ENCODE assay signal across 20 mouse cellular contexts in genomic region chr6:111510768-111511459, GRCm38 (mm10).
A peak's percentile ranks its signal among the peaks of the same experiment; 100 is the strongest.
DNase-seq lines count a peak whose midpoint lies in the region; ATAC-seq and TF ChIP-seq lines count a peak whose summit lies in the region.
"Had no signal": no experiment of that assay in that cellular context is flagged by ENCODE, and none has a peak within 500 bp of the region (broad histone marks: within the 10 kb centered on the region; RNA-seq: fewer than 3 reads in every experiment).

No protein-coding gene starts in this region.

- 74% methylated on average over 1 of the region's 1 CpGs for WGBS in midbrain, embryonic 11.5 days
- 66% methylated on average over 1 of the region's 1 CpGs for WGBS in midbrain, embryonic 10.5 days
- 23% methylated on average over 1 of the region's 1 CpGs for WGBS in neural tube, embryonic 12.5 days
- 11% methylated on average over 1 of the region's 1 CpGs for WGBS in forebrain, embryonic 14.5 days
- WGBS in midbrain, postnatal 0 days: 63% methylated on average over 1 of the region's 1 CpGs
- 74% methylated on average over 1 of the region's 1 CpGs for WGBS in heart, adult 2 months

- H3K79me2 ChIP-seq in heart, adult 2 months (replicated peaks; ENCODE audit: control insufficient read depth, insufficient read depth, low read length): no peaks in the 10 kb centered on the region

- H3K4me1 ChIP-seq in midbrain, embryonic 11.5 days (ENCODE audit: control insufficient read depth, insufficient read depth, low read length): peaks cover 4% of the 10 kb centered on the region; the same call in 1 of the 2 replicates
- peaks cover 9% of the 10 kb centered on the region for H3K4me1 ChIP-seq in midbrain, embryonic 10.5 days
- H3K4me1 ChIP-seq in neural tube, embryonic 12.5 days: no peaks in the 10 kb centered on the region
- peaks cover 5% of the 10 kb centered on the region; the same call in 1 of the 2 replicates for H3K4me1 ChIP-seq in forebrain, embryonic 14.5 days (ENCODE audit: control insufficient read depth, insufficient read depth, low read length)
- peaks cover 4% of the 10 kb centered on the region; the same call in 1 of the 2 replicates for H3K4me1 ChIP-seq in midbrain, postnatal 0 days (ENCODE audit: insufficient read depth, low read length)
- H3K4me1 ChIP-seq in heart, adult 2 months (ENCODE audit: control insufficient read depth, insufficient read depth, low read length): no peaks in the 10 kb centered on the region
- H3K4me1 ChIP-seq: embryonic facial prominence, embryonic 10.5 days; heart, embryonic 10.5 days; hindbrain, embryonic 12.5 days had no signal

- no peak overlapping the region for H3K4me3 ChIP-seq in midbrain, embryonic 11.5 days (ENCODE audit: low read depth, low read length)
- H3K4me3 ChIP-seq in midbrain, embryonic 10.5 days: no peak overlapping the region
- H3K4me3 ChIP-seq in neural tube, embryonic 12.5 days: no peak overlapping the region
- no peak overlapping the region for H3K4me3 ChIP-seq in forebrain, embryonic 14.5 days (ENCODE audit: low read depth, low read length)
- no peak overlapping the region for H3K4me3 ChIP-seq in midbrain, postnatal 0 days (ENCODE audit: low read depth, low read length)
- no peak overlapping the region for H3K4me3 ChIP-seq in gastrocnemius, adult 2 months
- no peak overlapping the region for H3K4me3 ChIP-seq in heart, adult 2 months
- H3K4me3 ChIP-seq: embryonic facial prominence, embryonic 10.5 days; heart, embryonic 10.5 days; hindbrain, embryonic 12.5 days had no signal

- intact Hi-C loops in gastrocnemius, adult 2 months (cut with DNase I): no loop called here
- intact Hi-C loops in heart, adult 2 months (cut with DNase I): no loop called here

- no peaks in the 10 kb centered on the region for H3K27me3 ChIP-seq in midbrain, embryonic 11.5 days (ENCODE audit: control insufficient read depth, insufficient read depth, low read length)
- H3K27me3 ChIP-seq in midbrain, embryonic 10.5 days (ENCODE audit: low read depth, poor library complexity, severe bottlenecking): no peaks in the 10 kb centered on the region
- no peaks in the 10 kb centered on the region for H3K27me3 ChIP-seq in neural tube, embryonic 12.5 days (replicated peaks)
- no peaks in the 10 kb centered on the region for H3K27me3 ChIP-seq in forebrain, embryonic 14.5 days (replicated peaks; ENCODE audit: control insufficient read depth, insufficient read depth, low read length)
- no peaks in the 10 kb centered on the region for H3K27me3 ChIP-seq in midbrain, postnatal 0 days (ENCODE audit: insufficient read depth, low read length)
- no peaks in the 10 kb centered on the region for H3K27me3 ChIP-seq in heart, adult 2 months (ENCODE audit: control insufficient read depth, insufficient read depth, low read length)
- H3K27me3 ChIP-seq: hindbrain, embryonic 12.5 days had no signal

- H3K9ac ChIP-seq in midbrain, embryonic 11.5 days (ENCODE audit: low read length): no peak overlapping the region
- H3K9ac ChIP-seq in neural tube, embryonic 12.5 days: no peak overlapping the region
- H3K9ac ChIP-seq in forebrain, embryonic 14.5 days (ENCODE audit: low read length): no peak overlapping the region
- H3K9ac ChIP-seq in midbrain, postnatal 0 days (replicated peaks; ENCODE audit: low read length, poor library complexity, severe bottlenecking): no peak overlapping the region
- no peak overlapping the region for H3K9ac ChIP-seq in heart, adult 2 months (ENCODE audit: low read depth, low read length)
- H3K9ac ChIP-seq: hindbrain, embryonic 12.5 days had no signal

- H3K4me2 ChIP-seq in midbrain, embryonic 11.5 days: no peak overlapping the region
- H3K4me2 ChIP-seq in neural tube, embryonic 12.5 days (replicated peaks): no peak overlapping the region
- no peak overlapping the region for H3K4me2 ChIP-seq in forebrain, embryonic 14.5 days (ENCODE audit: low read length)
- H3K4me2 ChIP-seq in midbrain, postnatal 0 days (ENCODE audit: low read depth, low read length, poor library complexity, severe bottlenecking): no peak overlapping the region
- H3K4me2 ChIP-seq: hindbrain, embryonic 12.5 days had no signal

- peak; percentile 17; the same call in 1 of the 2 replicates for ATAC-seq in midbrain, embryonic 11.5 days (ENCODE audit: low FRiP score)
- 0 out of 2 replicates have a peak, but pooled peaks have one; percentile 51 for ATAC-seq in neural tube, embryonic 12.5 days (ENCODE audit: low FRiP score, low read depth)
- peak; percentile 78 for ATAC-seq in forebrain, embryonic 14.5 days
- no peak for ATAC-seq in midbrain, postnatal 0 days (ENCODE audit: low FRiP score)
- ATAC-seq: hindbrain, embryonic 16.5 days; inflammation-experienced regulatory T-cells, adult 6 months had no signal

- H3K27ac ChIP-seq in midbrain, embryonic 11.5 days (ENCODE audit: low read depth, low read length): no peak overlapping the region
- H3K27ac ChIP-seq in midbrain, embryonic 10.5 days (replicated peaks): no peak overlapping the region
- H3K27ac ChIP-seq in neural tube, embryonic 12.5 days: no peak overlapping the region
- H3K27ac ChIP-seq in forebrain, embryonic 14.5 days (ENCODE audit: low read depth, low read length): no peak overlapping the region
- no peak overlapping the region for H3K27ac ChIP-seq in midbrain, postnatal 0 days (ENCODE audit: low read depth, low read length)
- no peak overlapping the region for H3K27ac ChIP-seq in gastrocnemius, adult 2 months
- no peak overlapping the region for H3K27ac ChIP-seq in heart, adult 2 months
- H3K27ac ChIP-seq: embryonic facial prominence, embryonic 10.5 days; heart, embryonic 10.5 days; hindbrain, embryonic 12.5 days had no signal

- no peak for DNase-seq in midbrain, embryonic 11.5 days (ENCODE audit: low spot score, missing footprints)
- no peak for DNase-seq in midbrain, embryonic 10.5 days (ENCODE audit: low spot score)
- DNase-seq in neural tube, embryonic 10.5 days (ENCODE audit: extremely low spot score, low spot score): no peak
- peak; percentile 43 for DNase-seq in forebrain, embryonic 14.5 days (ENCODE audit: low spot score)
- DNase-seq in midbrain, postnatal 0 days (ENCODE audit: low spot score): peak; percentile 14
- DNase-seq in gastrocnemius, adult 2 months: no peak
- no peak for DNase-seq in heart, adult 2 months
- DNase-seq: adrenal gland, postnatal 10 days; cerebellum, adult 11-12 months; cerebellum, adult 9-10 months; gastrocnemius, postnatal 36 days; heart, adult 11 months; heart, postnatal 10 days; heart, postnatal 4 days had no signal

- H3K9me3 ChIP-seq in midbrain, embryonic 11.5 days (ENCODE audit: control insufficient read depth, low read length): no peaks in the 10 kb centered on the region
- H3K9me3 ChIP-seq in midbrain, embryonic 10.5 days (replicated peaks): no peaks in the 10 kb centered on the region
- no peaks in the 10 kb centered on the region for H3K9me3 ChIP-seq in neural tube, embryonic 12.5 days
- no peaks in the 10 kb centered on the region for H3K9me3 ChIP-seq in forebrain, embryonic 14.5 days (replicated peaks; ENCODE audit: control insufficient read depth, low read length)
- no peaks in the 10 kb centered on the region for H3K9me3 ChIP-seq in midbrain, postnatal 0 days (ENCODE audit: low read length)
- H3K9me3 ChIP-seq: embryonic facial prominence, embryonic 10.5 days; heart, embryonic 10.5 days; hindbrain, embryonic 12.5 days had no signal

- no peaks in the 10 kb centered on the region for H3K36me3 ChIP-seq in midbrain, embryonic 11.5 days (ENCODE audit: control insufficient read depth, insufficient read depth, low read length)
- no peaks in the 10 kb centered on the region for H3K36me3 ChIP-seq in midbrain, embryonic 10.5 days
- no peaks in the 10 kb centered on the region for H3K36me3 ChIP-seq in neural tube, embryonic 12.5 days
- no peaks in the 10 kb centered on the region for H3K36me3 ChIP-seq in forebrain, embryonic 14.5 days (ENCODE audit: control insufficient read depth, insufficient read depth, low read length)
- no peaks in the 10 kb centered on the region for H3K36me3 ChIP-seq in midbrain, postnatal 0 days (ENCODE audit: insufficient read depth, low read length)
- no peaks in the 10 kb centered on the region for H3K36me3 ChIP-seq in heart, adult 2 months (ENCODE audit: control insufficient read depth, insufficient read depth, low read length)
- H3K36me3 ChIP-seq: embryonic facial prominence, embryonic 10.5 days; heart, embryonic 10.5 days; hindbrain, embryonic 12.5 days had no signal

- no peak for TF ChIP-seq CTCF in midbrain, postnatal 0 days (IDR thresholded peaks at IDR 0.05)
- no peak for TF ChIP-seq CTCF in gastrocnemius, adult 2 months (IDR thresholded peaks at IDR 0.05)
- no peak for TF ChIP-seq CTCF in heart, adult 2 months (IDR thresholded peaks at IDR 0.05)

- no peak for TF ChIP-seq POLR2A in heart, adult 2 months (IDR thresholded peaks at IDR 0.05; ENCODE audit: insufficient read depth, low read depth, low read length)

- TF ChIP-seq EP300 in heart, adult 2 months (IDR thresholded peaks at IDR 0.05; ENCODE audit: insufficient read depth, low read depth, low read length): no peak

Comparison
In these comparisons a context has a peak if more than half of its experiments do, and no peak if none do; other contexts are left out.
1. DNase-seq: peak in forebrain, embryonic 14.5 days (single experiment) and midbrain, postnatal 0 days (single experiment); none in midbrain, embryonic 11.5 days (single experiment), midbrain, embryonic 10.5 days (single experiment), neural tube, embryonic 10.5 days (single experiment), gastrocnemius, adult 2 months (single experiment) and heart, adult 2 months (0 of 2).